Mouse (Mus musculus) small intestine, adult 2 months (tissue): Measurements from ENCODE around the gene Eif3f.

Source experiments
- CTCF ChIP-seq: fragments of 200-500 bp; IDR thresholded peaks from 2 replicates; pipeline ENCODE4 v1.5.1; 2012; ENCODE audit warnings: low read depth, mild to moderate bottlenecking, control low read depth, inconsistent platforms, low read length, moderate library complexity, mixed read lengths; ENCODE audit not compliant: insufficient replicate concordance, insufficient read length; ENCODE audit errors: extremely low read depth
- POLR2A ChIP-seq: fragments of 200-500 bp; IDR thresholded peaks from 2 replicates; pipeline ENCODE4 v1.6.1; 2012; ENCODE audit warnings: low read depth, mild to moderate bottlenecking, control low read depth, inconsistent platforms, low read length, moderate library complexity

- TF ChIP-seq POLR2A (no peak), CTCF (no peak)
These were observed 619 bp downstream of the Eif3f start for GRCm38 (mm10) chr7:108934836-108935235.
